Mouse (Mus musculus): Measurements from ENCODE around the gene Tcirg1.

DNA sequence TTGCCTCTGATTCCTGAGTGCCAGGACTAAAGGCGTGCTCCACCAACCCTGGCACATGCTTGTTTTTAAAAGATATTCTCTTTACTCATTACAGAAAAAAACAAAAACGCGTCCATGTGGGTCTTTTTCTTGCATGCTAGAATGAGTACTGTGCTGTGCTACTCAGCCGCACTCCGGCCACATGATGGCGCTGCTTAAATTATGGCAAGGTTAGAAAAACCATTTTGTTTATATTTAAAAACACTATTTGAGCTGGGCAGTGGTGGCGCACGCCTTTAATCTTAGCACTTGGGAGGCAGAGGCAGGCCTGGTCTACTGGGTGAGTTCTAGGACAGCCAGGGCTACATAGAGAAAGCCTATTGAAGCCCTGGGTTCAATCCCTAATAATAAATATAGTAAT lies 16.8 kb downstream of the Tcirg1 start:
- no peak for TF ChIP-seq POLR2A (IDR thresholded peaks at IDR 0.05; ENCODE audit: low read depth, low read length)
- peak; percentile 49 for TF ChIP-seq CTCF (conservative IDR thresholded peaks at IDR 0.05; ENCODE audit: insufficient read depth, insufficient read length, low read depth, low read length)
